Comparison of ENCODE assay signal across 29 mouse cellular contexts in the genomic region with DNA sequence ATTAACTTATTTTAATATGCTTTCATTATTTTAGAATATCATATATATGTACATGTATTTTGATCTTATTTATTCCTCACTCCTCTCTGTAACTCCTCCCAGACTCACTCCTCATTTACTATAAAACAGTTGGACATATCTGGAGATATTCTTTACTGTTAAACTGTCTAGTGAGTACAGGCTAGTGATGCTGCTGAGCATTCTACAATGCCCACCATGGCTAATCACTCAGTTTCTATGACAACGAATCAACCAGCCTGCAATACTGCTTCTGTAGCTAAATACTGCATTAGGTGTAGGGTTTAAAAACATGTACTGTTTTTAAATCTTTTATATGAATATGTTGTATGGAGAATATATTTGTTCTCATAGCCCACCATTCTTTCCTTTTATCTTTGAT. TPM values are rescaled to one million over a fixed set of nuclear protein-coding genes. Genes with fewer than 3 reads are reported as not detected.
A peak's percentile ranks its signal among the peaks of the same experiment; 100 is the strongest.
DNase-seq lines count a peak whose midpoint lies in the region; ATAC-seq and TF ChIP-seq lines count a peak whose summit lies in the region.
"Had no signal": no experiment of that assay in that cellular context is flagged by ENCODE, and none has a peak within 500 bp of the region (broad histone marks: within the 10 kb centered on the region; RNA-seq: fewer than 3 reads in every experiment).

No protein-coding gene starts in this region.

- no peak for ATAC-seq in forebrain, embryonic 14.5 days
- no peak for ATAC-seq in forebrain, embryonic 11.5 days (replicated peaks; ENCODE audit: low FRiP score)
- no peak for ATAC-seq in midbrain, embryonic 14.5 days (ENCODE audit: low FRiP score, low TSS enrichment)
- ATAC-seq in midbrain, embryonic 13.5 days: no peak
- peak; percentile 77; the same call in 1 of the 2 replicates for ATAC-seq in midbrain, embryonic 16.5 days
- no peak for ATAC-seq in midbrain, postnatal 0 days (ENCODE audit: low FRiP score)
- ATAC-seq: activated CD4-positive, CD25-positive, alpha-beta regulatory T cell, adult 4 months; CD4-positive, CD25-positive, alpha-beta regulatory T cell, adult 4 months; forebrain, embryonic 13.5 days; forebrain, embryonic 16.5 days; Patski had no signal

- no peak overlapping the region for H3K9ac ChIP-seq in forebrain, embryonic 14.5 days (ENCODE audit: low read length)
- no peak overlapping the region for H3K9ac ChIP-seq in forebrain, embryonic 11.5 days (ENCODE audit: low read length)
- no peak overlapping the region for H3K9ac ChIP-seq in midbrain, embryonic 14.5 days (replicated peaks; ENCODE audit: low read length)
- no peak overlapping the region for H3K9ac ChIP-seq in midbrain, embryonic 13.5 days (replicated peaks)
- no peak overlapping the region for H3K9ac ChIP-seq in midbrain, embryonic 16.5 days (ENCODE audit: low read depth, low read length)
- no peak overlapping the region for H3K9ac ChIP-seq in midbrain, postnatal 0 days (replicated peaks; ENCODE audit: low read length, poor library complexity, severe bottlenecking)
- H3K9ac ChIP-seq: embryonic facial prominence, embryonic 13.5 days; embryonic facial prominence, embryonic 15.5 days; forebrain, embryonic 13.5 days had no signal

- H3K4me1 ChIP-seq in forebrain, embryonic 14.5 days (ENCODE audit: control insufficient read depth, insufficient read depth, low read length): no peaks in the 10 kb centered on the region
- H3K4me1 ChIP-seq in forebrain, embryonic 11.5 days (replicated peaks; ENCODE audit: control insufficient read depth, insufficient read depth, low read length): no peaks in the 10 kb centered on the region
- no peaks in the 10 kb centered on the region for H3K4me1 ChIP-seq in midbrain, embryonic 14.5 days (ENCODE audit: control insufficient read depth, insufficient read depth, low read length)
- H3K4me1 ChIP-seq in midbrain, embryonic 13.5 days (replicated peaks): no peaks in the 10 kb centered on the region
- no peaks in the 10 kb centered on the region for H3K4me1 ChIP-seq in midbrain, embryonic 16.5 days (ENCODE audit: control insufficient read depth, insufficient read depth, low read length)
- H3K4me1 ChIP-seq in midbrain, embryonic 10.5 days: no peaks in the 10 kb centered on the region
- H3K4me1 ChIP-seq in midbrain, postnatal 0 days (ENCODE audit: insufficient read depth, low read length): no peaks in the 10 kb centered on the region
- H3K4me1 ChIP-seq: embryonic facial prominence, embryonic 13.5 days; embryonic facial prominence, embryonic 15.5 days; forebrain, embryonic 10.5 days; forebrain, embryonic 13.5 days had no signal

- H3K4me3 ChIP-seq in forebrain, embryonic 14.5 days (ENCODE audit: low read depth, low read length): no peak overlapping the region
- no peak overlapping the region for H3K4me3 ChIP-seq in forebrain, embryonic 11.5 days (ENCODE audit: low read depth, low read length)
- no peak overlapping the region for H3K4me3 ChIP-seq in midbrain, embryonic 14.5 days (replicated peaks; ENCODE audit: low read depth, low read length)
- H3K4me3 ChIP-seq in midbrain, embryonic 13.5 days (replicated peaks): no peak overlapping the region
- H3K4me3 ChIP-seq in midbrain, embryonic 16.5 days (ENCODE audit: low read depth, low read length): no peak overlapping the region
- H3K4me3 ChIP-seq in midbrain, embryonic 10.5 days: no peak overlapping the region
- no peak overlapping the region for H3K4me3 ChIP-seq in midbrain, postnatal 0 days (ENCODE audit: low read depth, low read length)
- H3K4me3 ChIP-seq: embryonic facial prominence, embryonic 13.5 days; embryonic facial prominence, embryonic 15.5 days; erythroblast, embryonic 14.5 days; forebrain, embryonic 10.5 days; forebrain, embryonic 13.5 days had no signal

- WGBS in forebrain, embryonic 14.5 days: 80% methylated on average over 1 of the region's 1 CpGs
- WGBS in forebrain, embryonic 11.5 days: 83% methylated on average over 1 of the region's 1 CpGs
- whole genome bisulfite sequencing in midbrain, embryonic 14.5 days: 91% methylated on average over 1 of the region's 1 CpGs
- 75% methylated on average over 1 of the region's 1 CpGs for WGBS in midbrain, embryonic 13.5 days
- WGBS in midbrain, embryonic 16.5 days: 74% methylated on average over 1 of the region's 1 CpGs
- 96% methylated on average over 1 of the region's 1 CpGs for WGBS in midbrain, embryonic 10.5 days
- 46% methylated on average over 1 of the region's 1 CpGs for WGBS in midbrain, postnatal 0 days

- H3K4me2 ChIP-seq in forebrain, embryonic 14.5 days (ENCODE audit: low read length): no peak overlapping the region
- H3K4me2 ChIP-seq in forebrain, embryonic 11.5 days (ENCODE audit: low read depth, low read length, severe bottlenecking): no peak overlapping the region
- H3K4me2 ChIP-seq in midbrain, embryonic 14.5 days (ENCODE audit: low read length): no peak overlapping the region
- H3K4me2 ChIP-seq in midbrain, embryonic 13.5 days (replicated peaks): no peak overlapping the region
- no peak overlapping the region for H3K4me2 ChIP-seq in midbrain, embryonic 16.5 days (ENCODE audit: low read length)
- H3K4me2 ChIP-seq in midbrain, postnatal 0 days (ENCODE audit: low read depth, low read length, poor library complexity, severe bottlenecking): no peak overlapping the region
- H3K4me2 ChIP-seq: embryonic facial prominence, embryonic 13.5 days; embryonic facial prominence, embryonic 15.5 days; forebrain, embryonic 13.5 days had no signal

- DNase-seq in forebrain, embryonic 14.5 days (ENCODE audit: low spot score): peak; percentile 3
- DNase-seq in forebrain, embryonic 11.5 days (ENCODE audit: low spot score): no peak
- DNase-seq in midbrain, embryonic 14.5 days: peak; percentile 35
- DNase-seq in midbrain, embryonic 10.5 days (ENCODE audit: low spot score): no peak
- peak; percentile 15 for DNase-seq in midbrain, postnatal 0 days (ENCODE audit: low spot score)
- DNase-seq in layer of hippocampus, postnatal 36 days: no peak
- DNase-seq: adrenal gland, adult 8-10 months; adrenal gland, postnatal 14 days; adrenal gland, postnatal 36 days; B cell, adult 2 months; cerebellum, adult 11-12 months; cerebellum, adult 2 months; cerebellum, adult 9-10 months; cerebellum, postnatal 10 days; cerebellum, postnatal 25 days; embryo, embryonic 11 days had no signal

- H3K27me3 ChIP-seq in forebrain, embryonic 14.5 days (replicated peaks; ENCODE audit: control insufficient read depth, insufficient read depth, low read length): no peaks in the 10 kb centered on the region
- H3K27me3 ChIP-seq in forebrain, embryonic 11.5 days (ENCODE audit: control insufficient read depth, insufficient read depth, low read length): no peaks in the 10 kb centered on the region; the same call in 1 of the 2 replicates
- H3K27me3 ChIP-seq in midbrain, embryonic 14.5 days (ENCODE audit: control insufficient read depth, insufficient read depth, low read length): no peaks in the 10 kb centered on the region
- H3K27me3 ChIP-seq in midbrain, embryonic 13.5 days: peaks cover 4% of the 10 kb centered on the region; the same call in 1 of the 2 replicates
- H3K27me3 ChIP-seq in midbrain, embryonic 16.5 days (ENCODE audit: control insufficient read depth, insufficient read depth, low read depth, low read length): no peaks in the 10 kb centered on the region
- H3K27me3 ChIP-seq in midbrain, embryonic 10.5 days (ENCODE audit: low read depth, poor library complexity, severe bottlenecking): peaks cover 76% of the 10 kb centered on the region
- H3K27me3 ChIP-seq in midbrain, postnatal 0 days (ENCODE audit: insufficient read depth, low read length): no peaks in the 10 kb centered on the region
- H3K27me3 ChIP-seq: CH12.LX; embryonic facial prominence, embryonic 13.5 days; embryonic facial prominence, embryonic 15.5 days had no signal

- H3K36me3 ChIP-seq in forebrain, embryonic 14.5 days (ENCODE audit: control insufficient read depth, insufficient read depth, low read length): no peaks in the 10 kb centered on the region
- H3K36me3 ChIP-seq in forebrain, embryonic 11.5 days (ENCODE audit: control insufficient read depth, insufficient read depth, low read length): no peaks in the 10 kb centered on the region
- H3K36me3 ChIP-seq in midbrain, embryonic 14.5 days (ENCODE audit: control insufficient read depth, insufficient read depth, low read length): no peaks in the 10 kb centered on the region
- H3K36me3 ChIP-seq in midbrain, embryonic 13.5 days: no peaks in the 10 kb centered on the region
- no peaks in the 10 kb centered on the region for H3K36me3 ChIP-seq in midbrain, embryonic 16.5 days (ENCODE audit: control insufficient read depth, insufficient read depth, low read length)
- no peaks in the 10 kb centered on the region for H3K36me3 ChIP-seq in midbrain, embryonic 10.5 days
- H3K36me3 ChIP-seq in midbrain, postnatal 0 days (ENCODE audit: insufficient read depth, low read length): no peaks in the 10 kb centered on the region
- H3K36me3 ChIP-seq: embryonic facial prominence, embryonic 13.5 days; embryonic facial prominence, embryonic 15.5 days; forebrain, embryonic 10.5 days; G1E had no signal

- H3K27ac ChIP-seq in forebrain, embryonic 14.5 days (ENCODE audit: low read depth, low read length): no peak overlapping the region
- H3K27ac ChIP-seq in forebrain, embryonic 11.5 days (ENCODE audit: low read depth, low read length): no peak overlapping the region
- no peak overlapping the region for H3K27ac ChIP-seq in midbrain, embryonic 14.5 days (replicated peaks; ENCODE audit: low read depth, low read length)
- H3K27ac ChIP-seq in midbrain, embryonic 13.5 days: no peak overlapping the region
- no peak overlapping the region for H3K27ac ChIP-seq in midbrain, embryonic 16.5 days (ENCODE audit: low read length)
- no peak overlapping the region for H3K27ac ChIP-seq in midbrain, embryonic 10.5 days (replicated peaks)
- no peak overlapping the region for H3K27ac ChIP-seq in midbrain, postnatal 0 days (ENCODE audit: low read depth, low read length)
- H3K27ac ChIP-seq: embryonic facial prominence, embryonic 13.5 days; embryonic facial prominence, embryonic 15.5 days; forebrain, embryonic 10.5 days; forebrain, embryonic 13.5 days had no signal

- TF ChIP-seq CTCF in midbrain, postnatal 0 days (IDR thresholded peaks at IDR 0.05): no peak

- no peaks in the 10 kb centered on the region for H3K9me3 ChIP-seq in forebrain, embryonic 14.5 days (replicated peaks; ENCODE audit: control insufficient read depth, low read length)
- no peaks in the 10 kb centered on the region for H3K9me3 ChIP-seq in forebrain, embryonic 11.5 days (ENCODE audit: control insufficient read depth, low read length)
- H3K9me3 ChIP-seq in midbrain, embryonic 14.5 days (ENCODE audit: control insufficient read depth, low read length): no peaks in the 10 kb centered on the region
- H3K9me3 ChIP-seq in midbrain, embryonic 13.5 days: no peaks in the 10 kb centered on the region
- no peaks in the 10 kb centered on the region for H3K9me3 ChIP-seq in midbrain, embryonic 16.5 days (replicated peaks; ENCODE audit: control insufficient read depth, low read length, poor library complexity, severe bottlenecking)
- H3K9me3 ChIP-seq in midbrain, embryonic 10.5 days (replicated peaks): no peaks in the 10 kb centered on the region
- no peaks in the 10 kb centered on the region for H3K9me3 ChIP-seq in midbrain, postnatal 0 days (ENCODE audit: low read length)
- H3K9me3 ChIP-seq: embryonic facial prominence, embryonic 13.5 days; embryonic facial prominence, embryonic 15.5 days; forebrain, embryonic 10.5 days; forebrain, embryonic 13.5 days; G1E had no signal

RNA-seq across cellular contexts. Expression of gene Col4a5, which starts 27.9 kb away (rescaled TPM):
- 6.9 and 7.3 TPM in 2 replicates for polyA plus RNA-seq in forebrain, embryonic 14.5 days (2014; fragmentation: Nextera tagmentation; extraction: Ambion mirVana)
- 11.0 and 13.4 TPM in 2 replicates for polyA plus RNA-seq in forebrain, embryonic 11.5 days (2014; fragmentation: Nextera tagmentation; extraction: Ambion mirVana)
- polyA plus RNA-seq in midbrain, embryonic 14.5 days (2014; fragmentation: Nextera tagmentation; extraction: Ambion mirVana): 3.6 and 12.4 TPM in 2 replicates
- polyA plus RNA-seq in midbrain, embryonic 13.5 days (2015; fragmentation: Nextera tagmentation; extraction: Ambion mirVana): 7.7 and 8.4 TPM in 2 replicates
- polyA plus RNA-seq in midbrain, embryonic 16.5 days (2015; fragmentation: Nextera tagmentation; extraction: Ambion mirVana): 6.9 and 7.0 TPM in 2 replicates
- 9.6 and 9.9 TPM in 2 replicates for polyA plus RNA-seq in midbrain, embryonic 10.5 days (2016; fragmentation: Nextera tagmentation; extraction: Ambion mirVana)
- total RNA-seq in midbrain, postnatal 0 days (2014; rRNA removed): 24.8 and 30.6 TPM in 2 replicates
- polyA plus RNA-seq in midbrain, postnatal 0 days (2015; fragmentation: Nextera tagmentation; extraction: Ambion mirVana): 5.4 and 6.2 TPM in 2 replicates
- total RNA-seq in layer of hippocampus, postnatal 36 days (2021): 1 to 10 TPM; 2.8 to 3.7 TPM
- total RNA-seq: CH12.LX, G1E had no signal
- polyA plus RNA-seq: activated CD4-positive, CD25-positive, alpha-beta regulatory T cell, adult 4 months; CD4-positive, CD25-positive, alpha-beta regulatory T cell, adult 4 months; erythroblast, embryonic 14.5 days; G1E had no signal

RNA-seq across cellular contexts. Expression of gene Col4a6, which starts 29.2 kb away (rescaled TPM):
- 1.3 and 1.6 TPM in 2 replicates for polyA plus RNA-seq in forebrain, embryonic 14.5 days (2014; fragmentation: Nextera tagmentation; extraction: Ambion mirVana)
- polyA plus RNA-seq in forebrain, embryonic 11.5 days (2014; fragmentation: Nextera tagmentation; extraction: Ambion mirVana): 1.4 and 1.6 TPM in 2 replicates
- polyA plus RNA-seq in midbrain, embryonic 14.5 days (2014; fragmentation: Nextera tagmentation; extraction: Ambion mirVana): 0.84 and 3.0 TPM in 2 replicates
- 1.9 and 2.6 TPM in 2 replicates for polyA plus RNA-seq in midbrain, embryonic 13.5 days (2015; fragmentation: Nextera tagmentation; extraction: Ambion mirVana)
- polyA plus RNA-seq in midbrain, embryonic 16.5 days (2015; fragmentation: Nextera tagmentation; extraction: Ambion mirVana): 2.2 TPM in 2 replicates
- polyA plus RNA-seq in midbrain, embryonic 10.5 days (2016; fragmentation: Nextera tagmentation; extraction: Ambion mirVana): 1.9 and 2.1 TPM in 2 replicates
- total RNA-seq in midbrain, postnatal 0 days (2014; rRNA removed): 5.1 and 5.9 TPM in 2 replicates
- 1.9 and 2.1 TPM in 2 replicates for polyA plus RNA-seq in midbrain, postnatal 0 days (2015; fragmentation: Nextera tagmentation; extraction: Ambion mirVana)
- 1 to 10 TPM in 1 of 2 experiments, under 1 TPM in 1; 0.87 to 1.4 TPM for total RNA-seq in layer of hippocampus, postnatal 36 days (2021)
- total RNA-seq: G1E had no signal
- polyA plus RNA-seq: activated CD4-positive, CD25-positive, alpha-beta regulatory T cell, adult 4 months; CD4-positive, CD25-positive, alpha-beta regulatory T cell, adult 4 months; erythroblast, embryonic 14.5 days; G1E had no signal

Comparison
In these comparisons a context has a peak if more than half of its experiments do, and no peak if none do; other contexts are left out.
1. DNase-seq: peak in forebrain, embryonic 14.5 days (single experiment), midbrain, embryonic 14.5 days (single experiment) and midbrain, postnatal 0 days (single experiment); none in forebrain, embryonic 11.5 days (single experiment), midbrain, embryonic 10.5 days (single experiment) and layer of hippocampus, postnatal 36 days (0 of 2).